Mouse (Mus musculus) intestine, embryonic 16.5 days (tissue): ENCODE results near the gene Ms4a6b. TPM values are rescaled to one million over a fixed set of nuclear protein-coding genes. Genes with fewer than 3 reads are reported as not detected.
"Not testable (repeated sequence)": the region's sequence is repeated elsewhere in the genome, so short reads cannot be mapped to it uniquely, and the experiment has no call there.

Source experiments
- ATAC-seq: fragments of 200-750 bp; cut with Nextera tagmentation; 2 replicates; pipeline ENCODE4 v1.8.0; 2017; ENCODE audit warnings: moderate TSS enrichment, moderate library complexity
- H3K27ac ChIP-seq: fragments of 300-500 bp; sonication (generic); 2 replicates; pipeline ENCODE4 v1.5.1; 2014; ENCODE audit warnings: mild to moderate bottlenecking, low read length
- H3K27me3 ChIP-seq: fragments of 300-500 bp; sonication (generic); replicated peaks from 2 replicates; pipeline ENCODE4 v1.6.1; 2014; ENCODE audit warnings: low read length, control low read depth, mixed read lengths; ENCODE audit not compliant: control insufficient read depth, insufficient read depth
- H3K36me3 ChIP-seq: fragments of 300-500 bp; sonication (generic); 2 replicates; pipeline ENCODE4 v1.6.1; 2014; ENCODE audit warnings: low read length, control low read depth; ENCODE audit not compliant: control insufficient read depth, insufficient read depth
- H3K4me1 ChIP-seq: fragments of 300-500 bp; sonication (generic); 2 replicates; pipeline ENCODE4 v1.6.1; 2014; ENCODE audit warnings: low read length, control low read depth, mixed read lengths; ENCODE audit not compliant: control insufficient read depth, insufficient read depth
- H3K4me2 ChIP-seq: fragments of 300-500 bp; sonication (generic); 2 replicates; pipeline ENCODE4 v1.6.1; 2014; ENCODE audit warnings: low read depth, low read length, control low read depth
- H3K4me3 ChIP-seq: fragments of 300-500 bp; sonication (generic); 2 replicates; pipeline ENCODE4 v1.5.1; 2014; ENCODE audit warnings: mild to moderate bottlenecking, low read length
- H3K9ac ChIP-seq: fragments of 300-500 bp; sonication (generic); 2 replicates; pipeline ENCODE4 v1.6.1; 2014; ENCODE audit warnings: low read depth, low read length
- H3K9me3 ChIP-seq: fragments of 300-500 bp; sonication (generic); 2 replicates; pipeline ENCODE4 v1.6.1; 2016; ENCODE audit warnings: low read length, control low read depth; ENCODE audit not compliant: control insufficient read depth
- WGBS: fragments of 180-500 bp; shearing (Covaris S2); extraction: QIAGEN DNeasy Blood & Tissue Kit; methylation state at CpG from one replicate; pipeline ENCODE4 v1.1.7; 2014; 5-methylcytosine and 5-hydroxymethylcytosine counted together
- polyA plus RNA-seq: library from polyadenylated mRNA; unstranded; fragments of >200 nt; fragmentation: Nextera tagmentation; extraction: Ambion mirVana; gene quantifications from 2 replicates; pipeline ENCODE4 v1.2.1, GENCODE M21; 2015

Gene Ms4a6b
- polyA plus RNA-seq: 6.3 and 8.1 TPM in 2 replicates

GRCm38 (mm10) chr19:11516246-11516645 is at the start of gene Ms4a6b:
Gene Ms4a6b, plus strand, starts transcription at chr19:11516512.
- H3K27ac ChIP-seq: no peak within 1 kb of the TSS
- H3K4me1 ChIP-seq: no peaks in the 10 kb centered on the region
- no peak for ATAC-seq
- H3K4me3 ChIP-seq: no peak within 1 kb of the TSS
- no peak within 1 kb of the TSS for H3K4me2 ChIP-seq
- no peak within 1 kb of the TSS for H3K9ac ChIP-seq
- H3K36me3 ChIP-seq: no peaks in the 10 kb centered on the region
- no peaks in the 10 kb centered on the region for H3K9me3 ChIP-seq
- no peaks in the 10 kb centered on the region for H3K27me3 ChIP-seq

GRCm38 (mm10) chr19:11468361-11468760 is 48.0 kb upstream of the Ms4a6b start:
- H3K9me3 ChIP-seq, H3K4me2 ChIP-seq, ATAC-seq, H3K9ac ChIP-seq, H3K27me3 ChIP-seq, H3K4me3 ChIP-seq, H3K36me3 ChIP-seq, H3K4me1 ChIP-seq, H3K27ac ChIP-seq: not testable (repeated sequence)
- WGBS: 50% methylated on average over 1 of the region's 1 CpGs

- H3K36me3 ChIP-seq, H3K4me1 ChIP-seq, ATAC-seq, H3K27me3 ChIP-seq, H3K27ac ChIP-seq, H3K9ac ChIP-seq, H3K9me3 ChIP-seq, H3K4me2 ChIP-seq, H3K4me3 ChIP-seq: not testable (repeated sequence)
- 85% methylated on average over 4 of the region's 4 CpGs for WGBS
These were observed 47.1 kb upstream of the Ms4a6b start, which contains the start of gene Ms4a6c for GRCm38 (mm10) chr19:11469215-11469614. Gene Ms4a6c, plus strand, starts transcription at chr19:11469366.

GRCm38 (mm10) chr19:11479714-11480113 is 36.6 kb upstream of the Ms4a6b start:
- no peak overlapping the region for H3K4me2 ChIP-seq
- H3K4me3 ChIP-seq: no peak overlapping the region
- WGBS: 84% methylated on average over 2 of the region's 2 CpGs
- H3K9me3 ChIP-seq: no peaks in the 10 kb centered on the region
- H3K36me3 ChIP-seq: no peaks in the 10 kb centered on the region
- no peak for ATAC-seq
- no peaks in the 10 kb centered on the region for H3K27me3 ChIP-seq
- no peak overlapping the region for H3K9ac ChIP-seq
- no peak overlapping the region for H3K27ac ChIP-seq
- H3K4me1 ChIP-seq: no peaks in the 10 kb centered on the region

GRCm38 (mm10) chr19:11482684-11483083 is 33.6 kb upstream of the Ms4a6b start:
- Histone ChIP-seq H3K4me1 (no peaks in the 10 kb centered on the region), H3K4me3 (no peak overlapping the region), H3K27ac (no peak overlapping the region), H3K27me3 (no peaks in the 10 kb centered on the region), H3K9ac (no peak overlapping the region), H3K9me3 (no peaks in the 10 kb centered on the region), H3K4me2 (no peak overlapping the region), H3K36me3 (no peaks in the 10 kb centered on the region)
- 86% methylated on average over 2 of the region's 2 CpGs for WGBS
- no peak for ATAC-seq

- Histone ChIP-seq H3K27me3 (no peaks in the 10 kb centered on the region), H3K9me3 (no peaks in the 10 kb centered on the region), H3K4me3 (no peak overlapping the region), H3K4me2 (no peak overlapping the region), H3K27ac (no peak overlapping the region), H3K36me3 (no peaks in the 10 kb centered on the region), H3K4me1 (no peaks in the 10 kb centered on the region), H3K9ac (no peak overlapping the region)
- ATAC-seq: no peak
- WGBS: 67% methylated on average over 4 of the region's 4 CpGs
These were observed 32.4 kb upstream of the Ms4a6b start for GRCm38 (mm10) chr19:11483941-11484340.

GRCm38 (mm10) chr19:11484388-11484787 is 31.9 kb upstream of the Ms4a6b start:
- Histone ChIP-seq H3K9ac (no peak overlapping the region), H3K4me1 (no peaks in the 10 kb centered on the region), H3K4me3 (no peak overlapping the region), H3K27me3 (no peaks in the 10 kb centered on the region), H3K27ac (no peak overlapping the region), H3K9me3 (no peaks in the 10 kb centered on the region), H3K36me3 (no peaks in the 10 kb centered on the region), H3K4me2 (no peak overlapping the region)
- no peak for ATAC-seq
- 65% methylated on average over 3 of the region's 3 CpGs for WGBS

- H3K4me2 ChIP-seq: no peak overlapping the region
- no peaks in the 10 kb centered on the region for H3K36me3 ChIP-seq
- H3K4me1 ChIP-seq: no peaks in the 10 kb centered on the region
- no peaks in the 10 kb centered on the region for H3K9me3 ChIP-seq
- H3K27me3 ChIP-seq: no peaks in the 10 kb centered on the region
- ATAC-seq: no peak
- no peak overlapping the region for H3K4me3 ChIP-seq
- WGBS: 83% methylated on average over 3 of the region's 3 CpGs
- no peak overlapping the region for H3K9ac ChIP-seq
- H3K27ac ChIP-seq: no peak overlapping the region
These were observed 31.0 kb upstream of the Ms4a6b start for GRCm38 (mm10) chr19:11485266-11485665.

GRCm38 (mm10) chr19:11485746-11486145 is 30.6 kb upstream of the Ms4a6b start, which contains the start of gene Gm8369:
Gene Gm8369, plus strand, starts transcription at chr19:11485938.
- no peak within 1 kb of the TSS for H3K4me2 ChIP-seq
- H3K4me1 ChIP-seq: no peaks in the 10 kb centered on the region
- WGBS: 41% methylated on average over 2 of the region's 2 CpGs
- no peaks in the 10 kb centered on the region for H3K27me3 ChIP-seq
- no peak within 1 kb of the TSS for H3K4me3 ChIP-seq
- no peak within 1 kb of the TSS for H3K27ac ChIP-seq
- H3K9me3 ChIP-seq: no peaks in the 10 kb centered on the region
- ATAC-seq: no peak
- no peak within 1 kb of the TSS for H3K9ac ChIP-seq
- no peaks in the 10 kb centered on the region for H3K36me3 ChIP-seq

GRCm38 (mm10) chr19:11486599-11486998 is 29.7 kb upstream of the Ms4a6b start:
- Histone ChIP-seq H3K27ac (no peak overlapping the region), H3K36me3 (no peaks in the 10 kb centered on the region), H3K4me1 (no peaks in the 10 kb centered on the region), H3K4me2 (no peak overlapping the region), H3K4me3 (no peak overlapping the region), H3K27me3 (no peaks in the 10 kb centered on the region), H3K9ac (no peak overlapping the region), H3K9me3 (no peaks in the 10 kb centered on the region)
- ATAC-seq: no peak
- 90% methylated on average over 1 of the region's 1 CpGs for WGBS
